Mouse (Mus musculus): ENCODE results near the gene Yju2. TPM values are rescaled to one million over a fixed set of nuclear protein-coding genes. Genes with fewer than 3 reads are reported as not detected.
A peak's percentile ranks its signal among the peaks of the same experiment; 100 is the strongest.

Gene Yju2
- total and polyA plus RNA-seq, 3 experiments: 5.3 to 19.1 (median 16.7) TPM

GRCm38 (mm10) chr17:56007444-56008355, 48.8 kb downstream of the Yju2 start:
- no peak for DNase-seq

- peak; percentile 97 for DNase-seq
Observed at GRCm38 (mm10) chr17:56008356-56009087, 49.6 kb downstream of the Yju2 start.

- DNase-seq: peak; percentile 97
Observed at GRCm38 (mm10) chr17:56009088-56009961, 50.4 kb downstream of the Yju2 start.

- no peak for DNase-seq
Observed at GRCm38 (mm10) chr17:56009962-56010240, 51.0 kb downstream of the Yju2 start.

GRCm38 (mm10) chr17:56010255-56010654, 51.4 kb downstream of the Yju2 start:
- no peak for DNase-seq

GRCm38 (mm10) chr17:56010681-56011080, 51.8 kb downstream of the Yju2 start:
- peak; percentile 86 for DNase-seq

GRCm38 (mm10) chr17:56011441-56011840, 52.5 kb downstream of the Yju2 start:
- no peak for DNase-seq

- DNase-seq: no peak
Observed at GRCm38 (mm10) chr17:56015293-56015692, 56.4 kb downstream of the Yju2 start.

- peak; percentile 50 for DNase-seq
Observed at GRCm38 (mm10) chr17:56016382-56016781, 57.5 kb downstream of the Yju2 start.

- peak; percentile 39 for DNase-seq
Observed at GRCm38 (mm10) chr17:56016793-56017785, 58.2 kb downstream of the Yju2 start.

GRCm38 (mm10) chr17:56017848-56018247, 58.9 kb downstream of the Yju2 start:
- no peak for DNase-seq

Other genes with a start within 250 kb of the Yju2 start
- gene Pot1b, start 246.5 kb upstream of the Yju2 start, total RNA-seq (2021): 1 to 10 TPM; 5.7 to 8.9 TPM
- 0.52 and 0.81 TPM in 2 replicates for gene Pot1b, start 246.5 kb upstream of the Yju2 start, polyA plus RNA-seq (2012; rRNA removed)
- gene Adgre4, start 209.1 kb upstream of the Yju2 start, total RNA-seq (2021): under 1 TPM; 0.37 to 0.59 TPM
- 0.15 and 0.22 TPM in 2 replicates for gene Adgre4, start 209.1 kb upstream of the Yju2 start, polyA plus RNA-seq (2012; rRNA removed)
- gene Zfp119a, start 80.2 kb upstream of the Yju2 start, total RNA-seq (2021): 1 to 10 TPM; 5.3 to 6.4 TPM
- gene Zfp119a, start 80.2 kb upstream of the Yju2 start, polyA plus RNA-seq (2012; rRNA removed): not detected in 2 replicates
- gene Zfp959, start 67.0 kb upstream of the Yju2 start, total RNA-seq (2021): 1 to 10 TPM; 5.2 to 5.6 TPM
- 0.20 and 0.28 TPM in 2 replicates for gene Zfp959, start 67.0 kb upstream of the Yju2 start, polyA plus RNA-seq (2012; rRNA removed)
- gene Zfp119b, start 9.6 kb upstream of the Yju2 start, total RNA-seq (2021): 1 to 10 TPM; 3.0 to 3.6 TPM
- gene Zfp119b, start 9.6 kb upstream of the Yju2 start, polyA plus RNA-seq (2012; rRNA removed): 0.07 TPM in 1 of 2 replicates, not detected in the other
- gene Ebi3, start 6.5 kb upstream of the Yju2 start, total RNA-seq (2021): 1 to 10 TPM in 1 of 2 experiments, under 1 TPM in 1; 0.66 to 1.2 TPM
- gene Ebi3, start 6.5 kb upstream of the Yju2 start, polyA plus RNA-seq (2012; rRNA removed): 4.7 and 5.8 TPM in 2 replicates
- 1 to 10 TPM in 1 of 2 experiments, under 1 TPM in 1; 0.52 to 1.2 TPM for gene Shd, start 11.4 kb downstream of the Yju2 start, total RNA-seq (2021)
- gene Shd, start 11.4 kb downstream of the Yju2 start, polyA plus RNA-seq (2012; rRNA removed): 3.2 and 7.8 TPM in 2 replicates
- 1 to 10 TPM; 1.0 to 2.7 TPM for gene Fsd1, start 27.4 kb downstream of the Yju2 start, total RNA-seq (2021)
- 2.3 and 2.7 TPM in 2 replicates for gene Fsd1, start 27.4 kb downstream of the Yju2 start, polyA plus RNA-seq (2012; rRNA removed)
- 1 to 10 TPM; 5.6 TPM for gene Stap2, start 46.5 kb downstream of the Yju2 start, total RNA-seq (2021)
- 5.2 and 8.4 TPM in 2 replicates for gene Stap2, start 46.5 kb downstream of the Yju2 start, polyA plus RNA-seq (2012; rRNA removed)
- 10 to 100 TPM; 87.3 to 90.5 TPM for gene Mpnd, start 46.6 kb downstream of the Yju2 start, total RNA-seq (2021)
- gene Mpnd, start 46.6 kb downstream of the Yju2 start, polyA plus RNA-seq (2012; rRNA removed): 179 and 197 TPM in 2 replicates
- 10 to 100 TPM; 41.3 to 44.0 TPM for gene Sh3gl1, start 77.5 kb downstream of the Yju2 start, total RNA-seq (2021)
- 66.4 and 70.6 TPM in 2 replicates for gene Sh3gl1, start 77.5 kb downstream of the Yju2 start, polyA plus RNA-seq (2012; rRNA removed)
- gene Chaf1a, start 81.3 kb downstream of the Yju2 start, total RNA-seq (2021): 1 to 10 TPM; 1.6 to 2.5 TPM
- 1.5 and 2.0 TPM in 2 replicates for gene Chaf1a, start 81.3 kb downstream of the Yju2 start, polyA plus RNA-seq (2012; rRNA removed)
- gene Ubxn6, start 115.9 kb downstream of the Yju2 start, total RNA-seq (2021): 10 to 100 TPM; 83.2 to 83.8 TPM
- gene Ubxn6, start 115.9 kb downstream of the Yju2 start, polyA plus RNA-seq (2012; rRNA removed): 67.8 and 91.2 TPM in 2 replicates
- gene Hdgfl2, start 120.5 kb downstream of the Yju2 start, total RNA-seq (2021): 10 to 100 TPM; 52.7 to 63.7 TPM
- 93.5 and 97.9 TPM in 2 replicates for gene Hdgfl2, start 120.5 kb downstream of the Yju2 start, polyA plus RNA-seq (2012; rRNA removed)
- 100 to 1,000 TPM in 1 of 2 experiments, 10 to 100 TPM in 1; 92.6 to 121 TPM for gene Plin4, start 150.7 kb downstream of the Yju2 start, total RNA-seq (2021)
- 100 and 184 TPM in 2 replicates for gene Plin4, start 150.7 kb downstream of the Yju2 start, polyA plus RNA-seq (2012; rRNA removed)
- gene Plin5, start 158.5 kb downstream of the Yju2 start, total RNA-seq (2021): 10 to 100 TPM; 59.5 to 71.9 TPM
- gene Plin5, start 158.5 kb downstream of the Yju2 start, polyA plus RNA-seq (2012; rRNA removed): 42.9 and 91.7 TPM in 2 replicates
- 10 to 100 TPM; 23.9 to 45.5 TPM for gene Lrg1, start 162.9 kb downstream of the Yju2 start, total RNA-seq (2021)
- 134 and 212 TPM in 2 replicates for gene Lrg1, start 162.9 kb downstream of the Yju2 start, polyA plus RNA-seq (2012; rRNA removed)
- 10 to 100 TPM in 1 of 2 experiments, 1 to 10 TPM in 1; 6.3 to 10.2 TPM for gene Sema6b, start 181.2 kb downstream of the Yju2 start, total RNA-seq (2021)
- gene Sema6b, start 181.2 kb downstream of the Yju2 start, polyA plus RNA-seq (2012; rRNA removed): 32.9 and 36.5 TPM in 2 replicates
- 1 to 10 TPM; 2.0 to 2.4 TPM for gene Tnfaip8l1, start 203.4 kb downstream of the Yju2 start, total RNA-seq (2021)
- 4.2 and 6.7 TPM in 2 replicates for gene Tnfaip8l1, start 203.4 kb downstream of the Yju2 start, polyA plus RNA-seq (2012; rRNA removed)
- gene Mydgf, start 224.8 kb downstream of the Yju2 start, total RNA-seq (2021): 10 to 100 TPM; 51.8 to 55.3 TPM
- gene Mydgf, start 224.8 kb downstream of the Yju2 start, polyA plus RNA-seq (2012; rRNA removed): 70.5 and 71.0 TPM in 2 replicates

Measured in adrenal gland, adult 2 months (tissue).